Mouse (Mus musculus): ENCODE measurements at regions not wholly inside any gene's neighbourhood (a gene's known extent, or its start where the extent isn't known, plus 50 kb on each side); places are given as distances from the start of the nearest gene placed in this dataset.
A peak's percentile ranks its signal among the peaks of the same experiment; 100 is the strongest.

- DNase-seq (ENCODE audit: low spot score in 2 of 2) = no peak
Measured at GRCm38 (mm10) chr10:41018888-41019287, 53.2 kb downstream of the Gpr6 start.

GRCm38 (mm10) chr10:41016547-41016946 is 55.5 kb downstream of the Gpr6 start:
- DNase-seq (ENCODE audit: low spot score in 2 of 2) = no peak

- DNase-seq (ENCODE audit: low spot score in 2 of 2) = peak; percentile 48 to 54
Measured at GRCm38 (mm10) chr10:41015654-41016053, 56.4 kb downstream of the Gpr6 start.

- DNase-seq (ENCODE audit: low spot score in 2 of 2) = no peak
Measured at GRCm38 (mm10) chr10:41010585-41010984, 61.5 kb downstream of the Gpr6 start.

GRCm38 (mm10) chr10:41007866-41008265 is 64.2 kb downstream of the Gpr6 start:
- DNase-seq (ENCODE audit: low spot score in 2 of 2) = no peak

- no peak for DNase-seq (ENCODE audit: low spot score in 2 of 2)
Measured at GRCm38 (mm10) chr10:41006634-41007033, 65.5 kb downstream of the Gpr6 start.

GRCm38 (mm10) chr10:41005776-41006175 is 66.3 kb downstream of the Gpr6 start:
- no peak for DNase-seq (ENCODE audit: low spot score in 2 of 2)

GRCm38 (mm10) chr10:41004753-41005152 is 67.3 kb downstream of the Gpr6 start:
- no peak for DNase-seq (ENCODE audit: low spot score in 2 of 2)

GRCm38 (mm10) chr10:41004044-41004689 is 67.9 kb downstream of the Gpr6 start:
- DNase-seq (ENCODE audit: low spot score in 2 of 2) = peak; percentile 50 to 58

- DNase-seq (ENCODE audit: low spot score in 2 of 2) = no peak
Measured at GRCm38 (mm10) chr10:41003197-41003596, 68.9 kb downstream of the Gpr6 start.

GRCm38 (mm10) chr10:41000965-41001364 is 71.1 kb downstream of the Gpr6 start:
- DNase-seq (ENCODE audit: low spot score in 2 of 2) = no peak

- DNase-seq (ENCODE audit: low spot score in 2 of 2) = no peak
Measured at GRCm38 (mm10) chr10:40999486-40999885, 72.6 kb downstream of the Gpr6 start.

GRCm38 (mm10) chr10:40998799-40999198 is 73.3 kb downstream of the Gpr6 start:
- DNase-seq (ENCODE audit: low spot score in 2 of 2) = no peak

- DNase-seq (ENCODE audit: low spot score in 2 of 2) = no peak
Measured at GRCm38 (mm10) chr10:40998330-40998729, 73.8 kb downstream of the Gpr6 start.

- DNase-seq (ENCODE audit: low spot score in 2 of 2) = no peak
Measured at GRCm38 (mm10) chr10:40997606-40998005, 74.5 kb downstream of the Gpr6 start.
